Mouse (Mus musculus): Measurements from ENCODE around the gene Adam22. TPM values are rescaled to one million over a fixed set of nuclear protein-coding genes. Genes with fewer than 3 reads are reported as not detected.
"Not testable (repeated sequence)": the region's sequence is repeated elsewhere in the genome, so short reads cannot be mapped to it uniquely, and the experiment has no call there.

Adam22 gene
- total RNA-seq, 2 experiments from 2014 or later = 136 to 139 TPM

- no peak for DNase-seq (ENCODE audit: low spot score in 2 of 2)
These were observed 304.8 kb downstream of the Adam22 start for GRCm38 (mm10) chr5:8063207-8063606.

DNA sequence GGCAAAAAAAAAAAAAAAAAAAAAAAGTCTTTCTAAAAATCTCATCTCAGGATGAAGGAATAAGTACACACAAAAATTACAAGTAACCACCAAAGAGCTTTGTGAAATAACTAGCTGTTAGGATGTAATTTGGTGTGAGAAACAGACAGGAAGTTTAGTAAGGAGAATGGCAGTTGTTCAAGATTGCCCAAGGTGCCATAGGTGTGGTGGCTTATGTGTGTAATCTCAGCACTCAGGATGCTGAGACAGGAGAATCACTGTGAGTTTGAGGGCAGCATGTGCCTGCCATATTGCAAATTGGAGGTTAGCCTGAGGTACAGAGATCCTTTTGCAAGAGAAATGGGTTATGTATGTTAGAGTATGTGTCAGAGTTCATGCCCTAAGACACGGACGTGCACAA, 305.5 kb downstream of the Adam22 start:
- no peak for DNase-seq (ENCODE audit: low spot score in 2 of 2)

DNA sequence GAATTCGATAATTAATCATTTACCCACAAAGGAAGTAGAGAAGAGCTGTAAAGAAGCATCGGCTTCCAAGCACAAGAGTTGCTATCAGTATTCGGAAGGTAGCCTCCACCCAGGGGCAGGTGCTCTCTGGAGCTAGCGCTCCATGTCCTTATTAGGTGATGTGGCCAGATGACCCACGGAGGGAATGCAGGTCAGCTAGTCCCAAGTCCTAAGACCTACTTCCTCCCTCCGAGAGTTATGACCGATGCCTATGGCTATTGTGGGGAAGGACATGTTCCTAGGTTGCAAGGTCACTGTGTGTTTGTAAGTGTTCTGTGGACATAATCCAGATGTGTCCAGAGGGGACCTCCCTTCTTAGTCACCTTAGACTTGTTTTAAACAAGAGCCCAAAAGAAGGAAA, 309.9 kb downstream of the Adam22 start:
- DNase-seq (ENCODE audit: low spot score in 2 of 2) = no peak

GRCm38 (mm10) chr5:8057018-8057323, 311.0 kb downstream of the Adam22 start:
- DNase-seq (ENCODE audit: low spot score in 2 of 2) = peak in 1 of 2 experiments; percentile 27

DNA sequence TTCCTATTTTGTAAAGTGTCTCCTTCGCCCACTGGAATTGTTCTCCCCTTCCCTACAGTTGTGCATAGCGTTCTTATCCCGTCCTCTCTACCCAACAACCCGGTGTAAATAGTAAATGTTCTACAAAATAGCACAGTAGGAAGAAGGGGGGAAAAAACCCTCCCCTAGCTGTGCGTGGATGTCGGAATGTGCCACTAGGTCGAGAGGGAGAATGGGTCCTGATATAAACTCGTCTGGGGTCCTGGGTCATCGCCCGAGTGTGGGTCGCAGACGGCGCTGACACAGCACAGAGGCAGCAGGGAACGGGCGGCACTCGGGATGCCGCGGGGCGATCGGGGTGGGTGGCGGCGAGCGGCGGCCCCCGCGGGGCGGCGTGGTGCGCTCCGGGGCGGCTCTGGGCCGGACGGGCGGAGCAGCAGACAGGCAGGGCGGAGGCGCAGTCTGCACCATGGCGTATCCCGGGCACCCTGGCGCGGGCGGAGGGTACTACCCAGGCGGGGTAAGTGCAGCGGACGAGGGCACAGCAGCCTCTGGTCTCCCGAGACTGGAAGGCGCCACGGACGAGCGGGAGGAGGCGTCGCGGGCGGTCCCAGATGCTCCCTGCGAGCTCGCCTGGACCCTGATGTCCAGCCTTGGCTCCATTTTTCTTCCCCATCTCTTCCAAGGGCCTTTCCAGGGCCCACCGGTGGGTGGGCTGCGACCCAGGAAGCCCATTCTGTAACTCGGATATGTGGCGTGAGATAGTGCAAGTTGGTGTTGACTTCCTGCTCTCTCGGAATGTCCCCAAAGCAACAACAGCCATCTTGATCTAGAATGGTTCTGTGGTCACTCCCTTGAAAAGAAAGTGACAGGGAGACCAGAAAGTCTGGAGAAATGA, 311.6 kb downstream of the Adam22 start:
- DNase-seq (ENCODE audit: low spot score in 2 of 2) = peak; percentile 75 to 85

DNA sequence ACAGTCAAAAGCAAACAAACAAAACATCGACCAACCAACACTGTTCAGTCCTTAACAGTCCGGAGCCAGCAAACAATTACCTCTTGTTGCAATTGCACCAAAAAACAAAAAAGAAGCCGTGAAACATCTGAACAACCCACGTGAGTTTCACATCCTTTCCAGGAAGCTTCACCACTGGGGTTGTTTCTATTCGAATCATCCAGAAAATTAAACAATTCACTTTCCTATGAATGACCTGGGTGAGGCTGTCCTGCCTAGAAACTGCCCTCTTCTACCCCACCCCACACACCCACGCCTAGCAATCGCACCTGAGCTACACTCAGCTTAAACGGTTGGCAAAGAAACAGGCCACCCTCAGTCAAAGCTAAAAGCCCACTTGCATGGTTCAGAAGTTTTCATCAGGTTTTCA, 312.2 kb downstream of the Adam22 start:
- no peak for DNase-seq (ENCODE audit: low spot score in 2 of 2)

- DNase-seq (ENCODE audit: low spot score in 2 of 2) = no peak
These were observed 314.1 kb downstream of the Adam22 start for GRCm38 (mm10) chr5:8053827-8054226.

GRCm38 (mm10) chr5:8045855-8046254, 322.1 kb downstream of the Adam22 start, which contains the start of gene Sri:
Gene Sri, plus strand, starts transcription at chr5:8046078.
- DNase-seq (ENCODE audit: low spot score in 2 of 2) = no peak

DNA sequence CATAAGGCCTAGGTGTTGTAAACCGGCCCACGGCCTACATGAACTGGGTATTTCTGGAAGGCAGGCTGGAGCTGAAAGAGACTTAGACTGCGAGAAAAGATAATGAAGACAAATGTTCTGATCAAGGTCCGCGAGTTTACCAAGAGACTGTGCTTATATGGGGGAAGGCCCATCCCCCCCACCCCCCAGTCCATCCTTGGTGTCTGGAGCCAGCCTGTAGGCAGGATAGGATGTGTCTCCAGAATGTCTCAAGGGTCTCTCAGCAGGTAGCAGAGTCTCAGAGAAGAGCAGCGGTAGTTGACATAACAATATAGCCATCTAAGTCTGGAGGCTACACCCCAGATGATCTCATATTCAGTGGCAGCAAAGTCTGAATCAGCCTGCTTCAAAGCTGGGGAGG, 333.4 kb downstream of the Adam22 start:
- DNase-seq (ENCODE audit: low spot score in 2 of 2) = not testable (repeated sequence)

Small RNAs within 50 kb of the gene (microRNA-seq; reads per million reads assigned to microRNA genes)
- gene Gm24196 = 0 reads per million in 2 experiments

Other genes with a start within 250 kb of the Adam22 start
- gene Dbf4, start 54.6 kb upstream of the Adam22 start, total RNA-seq (2021) = 1 to 10 TPM; 5.7 to 6.0 TPM
- gene Slc25a40, start 54.7 kb upstream of the Adam22 start, total RNA-seq (2021) = 10 to 100 TPM; 10.2 to 11.2 TPM

All from layer of hippocampus, postnatal 10 days (tissue).